Mouse (Mus musculus) CH12.LX (cell line): ENCODE measurements around the gene Acd. TPM values are rescaled to one million over a fixed set of nuclear protein-coding genes. Genes with fewer than 3 reads are reported as not detected.

Experiments
- DNase-seq: peaks from one replicate; pipeline ENCODE4 v3.0.0-alpha.2; 2013; ENCODE audit errors: extremely low read depth
- H3K27ac ChIP-seq: 2 replicates; pipeline ENCODE4 v1.5.1; 2012; ENCODE audit warnings: low read depth, mild to moderate bottlenecking, control low read depth, moderate library complexity; ENCODE audit not compliant: insufficient read depth
- H3K27me3 ChIP-seq: replicated peaks from 2 replicates; pipeline ENCODE3; 2012; ENCODE audit warnings: inconsistent platforms
- H3K36me3 ChIP-seq, 2 experiments: replicated peaks in 1 of 2; 2 replicates each; pipeline versions ENCODE3 to v1.6.1; 2012; ENCODE audit warnings: inconsistent platforms in 1 of 2, low read length in 1 of 2, mild to moderate bottlenecking in 1 of 2, mixed read lengths in 1 of 2, moderate library complexity in 1 of 2; ENCODE audit not compliant: control insufficient read depth in 1 of 2, insufficient read depth in 1 of 2
- H3K4me1 ChIP-seq, 2 experiments: 2 replicates each; pipeline ENCODE4 v1.6.1; 2012; ENCODE audit warnings: inconsistent platforms in 1 of 2, moderate library complexity in 1 of 2; ENCODE audit not compliant: insufficient read depth in 2 of 2, control insufficient read depth in 1 of 2
- H3K4me2 ChIP-seq: 2 replicates; pipeline ENCODE4 v1.6.1; 2012; ENCODE audit warnings: low read depth, mild to moderate bottlenecking, control low read depth; ENCODE audit not compliant: poor library complexity, insufficient read depth, severe bottlenecking
- H3K4me3 ChIP-seq, 3 experiments: fragments of 150-350 bp in 1 of 3; sonication (generic) in 1 of 3; replicated peaks in 1 of 3; 2 replicates each; pipeline versions ENCODE3 to v1.5.1; 2011 to 2012; ENCODE audit warnings: low read depth in 2 of 3, low read length in 2 of 3, mild to moderate bottlenecking in 2 of 3, moderate library complexity in 2 of 3, control low read depth in 1 of 3, improper control_type of control experiment in 1 of 3, inconsistent platforms in 1 of 3, mixed read lengths in 1 of 3; ENCODE audit not compliant: poor library complexity in 1 of 3
- H3K79me2 ChIP-seq: replicated peaks from 2 replicates; pipeline ENCODE4 v1.6.1; 2012; ENCODE audit warnings: mild to moderate bottlenecking, moderate library complexity; ENCODE audit not compliant: control insufficient read depth, poor library complexity, insufficient read depth, severe bottlenecking; ENCODE audit errors: extremely low read depth
- H3K9ac ChIP-seq: 2 replicates; pipeline ENCODE4 v1.6.1; 2012; ENCODE audit warnings: low read depth, mild to moderate bottlenecking, control low read depth, moderate library complexity; ENCODE audit not compliant: insufficient read depth
- H3K9me3 ChIP-seq: replicated peaks from 2 replicates; pipeline ENCODE3; 2012; ENCODE audit warnings: low read length, inconsistent platforms, mixed read lengths
- CTCF ChIP-seq, 2 experiments: IDR thresholded peaks in 1 of 2; conservative IDR thresholded peaks in 1 of 2; 2 replicates each; pipeline ENCODE4 v1.5.1; 2011 to 2012; ENCODE audit warnings: low read depth in 2 of 2, low read length in 2 of 2, improper control_type of control experiment in 1 of 2, inconsistent platforms in 1 of 2, mild to moderate bottlenecking in 1 of 2, moderate library complexity in 1 of 2
- HCFC1 ChIP-seq: IDR thresholded peaks from 2 replicates; pipeline ENCODE4 v1.6.1; 2012; ENCODE audit warnings: low read depth, mild to moderate bottlenecking, inconsistent platforms, low read length, improper control_type of control experiment
- IRF4 ChIP-seq: IDR thresholded peaks from 2 replicates; pipeline ENCODE4 v1.6.1; 2014; ENCODE audit warnings: low read depth, mild to moderate bottlenecking, inconsistent platforms, low read length, improper control_type of control experiment
- JUN ChIP-seq: IDR thresholded peaks from 2 replicates; pipeline ENCODE4 v1.6.1; 2011; ENCODE audit warnings: low read depth, mild to moderate bottlenecking, low read length, improper control_type of control experiment, moderate library complexity; ENCODE audit not compliant: insufficient read depth
- MAZ ChIP-seq: IDR thresholded peaks from 2 replicates; pipeline ENCODE4 v1.6.1; 2012; ENCODE audit warnings: low read depth, mild to moderate bottlenecking, inconsistent platforms, low read length, improper control_type of control experiment, moderate library complexity
- MEF2A ChIP-seq: IDR thresholded peaks from 2 replicates; pipeline ENCODE4 v1.6.1; 2014; ENCODE audit warnings: low read depth, mild to moderate bottlenecking, inconsistent platforms, low read length, improper control_type of control experiment, borderline replicate concordance
- MXI1 ChIP-seq: IDR thresholded peaks from 2 replicates; pipeline ENCODE4 v1.6.1; 2011; ENCODE audit warnings: mild to moderate bottlenecking, low read depth, low read length, improper control_type of control experiment
- NELFE ChIP-seq: IDR thresholded peaks from 2 replicates; pipeline ENCODE4 v1.6.1; 2011; ENCODE audit warnings: low read depth, low read length, improper control_type of control experiment
- SIN3A ChIP-seq: IDR thresholded peaks from 2 replicates; pipeline ENCODE4 v1.6.1; 2012; ENCODE audit warnings: low read length, improper control_type of control experiment, inconsistent platforms
- SMC3 ChIP-seq: IDR thresholded peaks from 2 replicates; pipeline ENCODE4 v1.6.1; 2011; ENCODE audit warnings: low read depth, low read length, improper control_type of control experiment
- TCF12 ChIP-seq: IDR thresholded peaks from 2 replicates; pipeline ENCODE4 v1.6.1; 2014; ENCODE audit warnings: low read depth, mild to moderate bottlenecking, inconsistent platforms, low read length, improper control_type of control experiment
- USF2 ChIP-seq: conservative IDR thresholded peaks from 2 replicates; pipeline ENCODE4 v1.6.1; 2011; ENCODE audit warnings: low read depth, low read length, improper control_type of control experiment
- ZMIZ1 ChIP-seq: IDR thresholded peaks from 2 replicates; pipeline ENCODE4 v1.6.1; 2012; ENCODE audit warnings: low read depth, mild to moderate bottlenecking, inconsistent platforms, low read length, improper control_type of control experiment
- dilution Hi-C: fragments of 300-500 bp; cut with MboI; formaldehyde crosslinking; loops from 2 replicates; pipeline ENCODE4 v1.14.3; 2020; ENCODE audit warnings: low sequenced_read_pairs; ENCODE audit not compliant: extremely low pct_unique_long_range_greater_than_20kb, extremely low pct_ligation_motif_present
- in situ Hi-C: fragments of 300-500 bp; cut with MboI; formaldehyde crosslinking; loops from 3 replicates; pipeline ENCODE4 v1.14.3; 2019; ENCODE audit warnings: low sequenced_read_pairs, low pct_ligation_motif_present, low pct_unique_long_range_greater_than_20kb, mixed read lengths
- polyA plus RNA-seq: library from polyadenylated mRNA; unstranded; fragments of >175 nt; gene quantifications from 2 replicates; pipeline ENCODE4 v1.2.1, GENCODE M21; 2012; ENCODE audit warnings: low read depth; ENCODE audit not compliant: insufficient read length
- total RNA-seq, 2 experiments: library from RNA; depleted of rRNA; stranded (reverse); fragments of 300-350 nt in 1 of 2; fragments of >200 nt in 1 of 2; gene quantifications; 2 replicates each; pipeline ENCODE4 v1.2.3; 2012 to 2014

Acd gene
- total and polyA plus RNA-seq, 3 experiments = 5.2 to 40.0 (median 11.9) TPM

GRCm38 (mm10) chr8:105700966-105701824 is at the start of gene Acd, which contains the start of gene Pard6a (continued):
- no peak for TF ChIP-seq TCF12
- TF ChIP-seq, all 38 proteins: peak for 16

DNA sequence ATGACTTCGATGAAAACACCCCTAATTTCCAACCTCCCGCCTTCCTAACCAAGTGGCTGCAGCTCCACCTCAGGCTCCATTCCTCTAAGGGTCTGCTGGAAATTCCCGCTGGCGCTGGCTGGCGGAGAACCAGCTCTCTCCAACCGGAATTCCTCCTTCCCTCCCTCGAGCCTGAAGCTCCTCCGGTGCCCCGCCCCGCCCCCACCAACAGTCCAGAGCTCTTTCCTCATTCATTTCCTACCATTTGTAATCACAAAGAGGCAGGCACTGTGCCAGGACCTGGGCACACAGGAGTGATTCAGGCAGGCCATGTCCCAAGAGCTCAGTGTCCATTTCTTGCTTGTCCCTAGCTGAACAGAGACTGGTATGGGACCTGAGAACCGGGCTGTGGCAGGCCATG is 49.7 kb upstream of the Acd start:
- Histone ChIP-seq H3K36me3 (peaks cover 0 to 2% of the 10 kb centered on the region in 2 experiments), H3K4me1 (peaks cover 9 to 14% of the 10 kb centered on the region in 2 experiments), H3K9ac (no peak overlapping the region), H3K27ac (no peak overlapping the region), H3K9me3 (no peaks in the 10 kb centered on the region), H3K4me3 (no peak overlapping the region), H3K79me2 (no peaks in the 10 kb centered on the region), H3K4me2 (no peak overlapping the region), H3K27me3 (no peaks in the 10 kb centered on the region)
- dilution Hi-C loops (no loop called here), in situ Hi-C loops (no loop called here)
- DNase-seq = no peak
- TF ChIP-seq NELFE (no peak), MAZ (no peak), USF2 (no peak), SIN3A (no peak), MEF2A (no peak), HCFC1 (no peak), MXI1 (no peak)

GRCm38 (mm10) chr8:105743301-105743700 is 42.4 kb upstream of the Acd start:
- in situ Hi-C loops = no loop called here

More at GRCm38 (mm10) chr8:105743301-105743700, 42.4 kb upstream of the Acd start:
- no peaks in the 10 kb centered on the region for H3K27me3 ChIP-seq
- H3K4me1 ChIP-seq = peaks cover 14 to 42% of the 10 kb centered on the region in 2 experiments
- H3K4me2 ChIP-seq = no peak overlapping the region
- no peaks in the 10 kb centered on the region for H3K36me3 ChIP-seq
- H3K27ac ChIP-seq = no peak overlapping the region
- H3K4me3 ChIP-seq = no peak overlapping the region
- no peaks in the 10 kb centered on the region for H3K9me3 ChIP-seq
- TF ChIP-seq ZMIZ1 (no peak), SMC3 (no peak), IRF4 (no peak), MXI1 (no peak), CTCF (conservative IDR thresholded peaks at IDR 0.05 in 1 of 2, IDR thresholded peaks at IDR 0.05 in 1 of 2; ENCODE audit: low read depth in 2 of 2, low read length in 2 of 2) (no peak), MAZ (no peak), JUN (no peak)
- dilution Hi-C loops = no loop called here
- H3K79me2 ChIP-seq = no peaks in the 10 kb centered on the region
- H3K9ac ChIP-seq = no peak overlapping the region
- DNase-seq = peak; percentile 32
